Mouse (Mus musculus): ENCODE measurements around the gene Vasn. TPM values are rescaled to one million over a fixed set of nuclear protein-coding genes. Genes with fewer than 3 reads are reported as not detected.
A peak's percentile ranks its signal among the peaks of the same experiment; 100 is the strongest.

The Vasn gene
- polyA plus RNA-seq, 1 experiment from 2014 or later, result 24.1 TPM

GRCm38 (mm10) chr16:4608532-4609059 is 31.1 kb upstream of the Vasn start:
- Histone ChIP-seq H3K4me1 (peaks cover 46% of the 10 kb centered on the region), H3K36me3 (peaks cover 46% of the 10 kb centered on the region), H3K4me2 (replicated peaks) (no peak overlapping the region), H3K9ac (no peak overlapping the region), H3K27ac (no peak overlapping the region), H3K4me3 (no peak overlapping the region), H3K9me3 (no peaks in the 10 kb centered on the region), H3K27me3 (no peaks in the 10 kb centered on the region)
- WGBS, result 82% methylated on average over 19 of the region's 19 CpGs
- ATAC-seq (ENCODE audit: insufficient number of reproducible peaks, insufficient read depth, low FRiP score, low TSS enrichment), result no peak

GRCm38 (mm10) chr16:4611193-4611592 is 28.5 kb upstream of the Vasn start:
- peaks cover 20% of the 10 kb centered on the region for H3K4me1 ChIP-seq
- 87% methylated on average over 5 of the region's 5 CpGs for WGBS
- peaks cover 71% of the 10 kb centered on the region for H3K36me3 ChIP-seq
- H3K27ac ChIP-seq, result no peak overlapping the region
- no peaks in the 10 kb centered on the region for H3K9me3 ChIP-seq
- no peak overlapping the region for H3K9ac ChIP-seq
- no peak overlapping the region for H3K4me3 ChIP-seq
- no peak overlapping the region for H3K4me2 ChIP-seq (replicated peaks)
- no peaks in the 10 kb centered on the region for H3K27me3 ChIP-seq
- no peak for ATAC-seq (ENCODE audit: insufficient number of reproducible peaks, insufficient read depth, low FRiP score, low TSS enrichment)

GRCm38 (mm10) chr16:4611676-4612075 is 28.1 kb upstream of the Vasn start:
- Histone ChIP-seq H3K4me1 (peaks cover 15% of the 10 kb centered on the region), H3K9ac (no peak overlapping the region), H3K4me2 (replicated peaks) (no peak overlapping the region), H3K27me3 (no peaks in the 10 kb centered on the region), H3K36me3 (peaks cover 75% of the 10 kb centered on the region), H3K27ac (no peak overlapping the region), H3K4me3 (no peak overlapping the region), H3K9me3 (no peaks in the 10 kb centered on the region)
- whole genome bisulfite sequencing, result 89% methylated on average over 7 of the region's 7 CpGs
- no peak for ATAC-seq (ENCODE audit: insufficient number of reproducible peaks, insufficient read depth, low FRiP score, low TSS enrichment)

- Histone ChIP-seq H3K9me3 (no peaks in the 10 kb centered on the region), H3K9ac (no peak overlapping the region), H3K27ac (no peak overlapping the region), H3K4me1 (no peaks in the 10 kb centered on the region), H3K27me3 (no peaks in the 10 kb centered on the region), H3K4me2 (replicated peaks) (no peak overlapping the region), H3K4me3 (no peak overlapping the region), H3K36me3 (peaks cover 86% of the 10 kb centered on the region)
- WGBS, result 93% methylated on average over 9 of the region's 9 CpGs
- ATAC-seq (ENCODE audit: insufficient number of reproducible peaks, insufficient read depth, low FRiP score, low TSS enrichment), result no peak
These were observed 26.0 kb upstream of the Vasn start for GRCm38 (mm10) chr16:4613736-4614135.

GRCm38 (mm10) chr16:4614639-4615038 is 25.1 kb upstream of the Vasn start:
- ATAC-seq (ENCODE audit: insufficient number of reproducible peaks, insufficient read depth, low FRiP score, low TSS enrichment), result no peak
- Histone ChIP-seq H3K4me3 (no peak overlapping the region), H3K27ac (no peak overlapping the region), H3K36me3 (peaks cover 85% of the 10 kb centered on the region), H3K4me2 (replicated peaks) (no peak overlapping the region), H3K9me3 (no peaks in the 10 kb centered on the region), H3K27me3 (no peaks in the 10 kb centered on the region), H3K4me1 (no peaks in the 10 kb centered on the region), H3K9ac (no peak overlapping the region)
- WGBS, result 82% methylated on average over 3 of the region's 3 CpGs

- Histone ChIP-seq H3K9ac (no peak overlapping the region), H3K4me1 (no peaks in the 10 kb centered on the region), H3K36me3 (peaks cover 78% of the 10 kb centered on the region), H3K9me3 (no peaks in the 10 kb centered on the region), H3K27ac (no peak overlapping the region), H3K4me3 (no peak overlapping the region), H3K27me3 (no peaks in the 10 kb centered on the region), H3K4me2 (replicated peaks) (no peak overlapping the region)
- 81% methylated on average over 1 of the region's 1 CpGs for WGBS
- no peak for ATAC-seq (ENCODE audit: insufficient number of reproducible peaks, insufficient read depth, low FRiP score, low TSS enrichment)
These were observed 24.4 kb upstream of the Vasn start for GRCm38 (mm10) chr16:4615297-4615696.

- no peaks in the 10 kb centered on the region for H3K9me3 ChIP-seq
- WGBS, result 75% methylated on average over 4 of the region's 4 CpGs
- peaks cover 64% of the 10 kb centered on the region for H3K36me3 ChIP-seq
- no peaks in the 10 kb centered on the region for H3K4me1 ChIP-seq
- H3K9ac ChIP-seq, result no peak overlapping the region
- no peak overlapping the region for H3K27ac ChIP-seq
- H3K4me3 ChIP-seq, result no peak overlapping the region
- ATAC-seq (ENCODE audit: insufficient number of reproducible peaks, insufficient read depth, low FRiP score, low TSS enrichment), result no peak
- no peak overlapping the region for H3K4me2 ChIP-seq (replicated peaks)
- no peaks in the 10 kb centered on the region for H3K27me3 ChIP-seq
These were observed 22.9 kb upstream of the Vasn start for GRCm38 (mm10) chr16:4616829-4617228.

GRCm38 (mm10) chr16:4624074-4624473 is 15.7 kb upstream of the Vasn start:
- no peak for ATAC-seq (ENCODE audit: insufficient number of reproducible peaks, insufficient read depth, low FRiP score, low TSS enrichment)
- Histone ChIP-seq H3K36me3 (peaks cover 12% of the 10 kb centered on the region), H3K27me3 (no peaks in the 10 kb centered on the region), H3K9me3 (no peaks in the 10 kb centered on the region), H3K27ac (peak overlapping the region; percentile 69), H3K4me1 (peaks cover 13% of the 10 kb centered on the region), H3K4me2 (replicated peaks) (peak overlapping the region; percentile 68), H3K9ac (peak overlapping the region; percentile 79), H3K4me3 (peak overlapping the region; percentile 66)
- WGBS, result 21% methylated on average over 9 of the region's 9 CpGs

GRCm38 (mm10) chr16:4624481-4625110 is 15.1 kb upstream of the Vasn start, which contains the start of gene Pam16:
Pam16 (minus strand) TSS chr16:4624988.
- under 1% methylated on average over 56 of the region's 56 CpGs for WGBS
- ATAC-seq (ENCODE audit: insufficient number of reproducible peaks, insufficient read depth, low FRiP score, low TSS enrichment), result peak; percentile 76
- peak within 1 kb of the TSS; percentile 79 for H3K9ac ChIP-seq

GRCm38 (mm10) chr16:4627105-4627504 is 12.6 kb upstream of the Vasn start:
- H3K27me3 ChIP-seq, result no peaks in the 10 kb centered on the region
- no peak for ATAC-seq (ENCODE audit: insufficient number of reproducible peaks, insufficient read depth, low FRiP score, low TSS enrichment)
- H3K9ac ChIP-seq, result no peak overlapping the region
- no peak overlapping the region for H3K4me2 ChIP-seq (replicated peaks)
- peaks cover 13% of the 10 kb centered on the region for H3K4me1 ChIP-seq
- peaks cover 16% of the 10 kb centered on the region for H3K36me3 ChIP-seq
- no peak overlapping the region for H3K4me3 ChIP-seq
- no peak overlapping the region for H3K27ac ChIP-seq
- H3K9me3 ChIP-seq, result no peaks in the 10 kb centered on the region
- WGBS, result 78% methylated on average over 6 of the region's 6 CpGs

More at GRCm38 (mm10) chr16:4624481-4625110, 15.1 kb upstream of the Vasn start, which contains the start of gene Pam16:
- H3K36me3 ChIP-seq, result peaks cover 9% of the 10 kb centered on the region
- H3K4me1 ChIP-seq, result peaks cover 13% of the 10 kb centered on the region
- H3K4me3 ChIP-seq, result peak within 1 kb of the TSS; percentile 66
- H3K27me3 ChIP-seq, result no peaks in the 10 kb centered on the region
- H3K27ac ChIP-seq, result peak within 1 kb of the TSS; percentile 69
- peak within 1 kb of the TSS; percentile 68 for H3K4me2 ChIP-seq (replicated peaks)
- H3K9me3 ChIP-seq, result no peaks in the 10 kb centered on the region

- H3K4me1 ChIP-seq, result peaks cover 2% of the 10 kb centered on the region; the same call in 1 of the 2 replicates
- no peak for ATAC-seq (ENCODE audit: insufficient number of reproducible peaks, insufficient read depth, low FRiP score, low TSS enrichment)
- 86% methylated on average over 9 of the region's 9 CpGs for WGBS
- no peaks in the 10 kb centered on the region for H3K27me3 ChIP-seq
- H3K36me3 ChIP-seq, result peaks cover 22% of the 10 kb centered on the region
- no peak overlapping the region for H3K4me2 ChIP-seq (replicated peaks)
- no peak overlapping the region for H3K4me3 ChIP-seq
- no peaks in the 10 kb centered on the region for H3K9me3 ChIP-seq
- no peak overlapping the region for H3K27ac ChIP-seq
- no peak overlapping the region for H3K9ac ChIP-seq
These were observed 10.8 kb upstream of the Vasn start for GRCm38 (mm10) chr16:4628898-4629419.

- Histone ChIP-seq H3K9ac (no peak overlapping the region), H3K9me3 (no peaks in the 10 kb centered on the region), H3K27me3 (no peaks in the 10 kb centered on the region), H3K4me2 (replicated peaks) (no peak overlapping the region), H3K4me3 (no peak overlapping the region), H3K27ac (0 out of 2 replicates have a peak overlapping the region, but pooled peaks have one; percentile 36), H3K36me3 (peaks cover 22% of the 10 kb centered on the region), H3K4me1 (no peaks in the 10 kb centered on the region)
- 20% methylated on average over 6 of the region's 6 CpGs for WGBS
- ATAC-seq (ENCODE audit: insufficient number of reproducible peaks, insufficient read depth, low FRiP score, low TSS enrichment), result no peak
These were observed 9.8 kb upstream of the Vasn start for GRCm38 (mm10) chr16:4629950-4630349.
